Mouse (Mus musculus): Measurements from ENCODE around the gene Sdk1.

- TF ChIP-seq POLR2A (IDR thresholded peaks at IDR 0.05; ENCODE audit: low read depth, low read length), result no peak
- no peak for TF ChIP-seq CTCF (IDR thresholded peaks at IDR 0.05; ENCODE audit: extremely low read depth, insufficient read length, insufficient replicate concordance, low read depth, low read length)
Measured at GRCm38 (mm10) chr5:141406926-141407325, 165.6 kb downstream of the Sdk1 start.

Data from small intestine, adult 2 months (tissue).